9 mouse cellular contexts compared by ENCODE assay signal in the genomic region with DNA sequence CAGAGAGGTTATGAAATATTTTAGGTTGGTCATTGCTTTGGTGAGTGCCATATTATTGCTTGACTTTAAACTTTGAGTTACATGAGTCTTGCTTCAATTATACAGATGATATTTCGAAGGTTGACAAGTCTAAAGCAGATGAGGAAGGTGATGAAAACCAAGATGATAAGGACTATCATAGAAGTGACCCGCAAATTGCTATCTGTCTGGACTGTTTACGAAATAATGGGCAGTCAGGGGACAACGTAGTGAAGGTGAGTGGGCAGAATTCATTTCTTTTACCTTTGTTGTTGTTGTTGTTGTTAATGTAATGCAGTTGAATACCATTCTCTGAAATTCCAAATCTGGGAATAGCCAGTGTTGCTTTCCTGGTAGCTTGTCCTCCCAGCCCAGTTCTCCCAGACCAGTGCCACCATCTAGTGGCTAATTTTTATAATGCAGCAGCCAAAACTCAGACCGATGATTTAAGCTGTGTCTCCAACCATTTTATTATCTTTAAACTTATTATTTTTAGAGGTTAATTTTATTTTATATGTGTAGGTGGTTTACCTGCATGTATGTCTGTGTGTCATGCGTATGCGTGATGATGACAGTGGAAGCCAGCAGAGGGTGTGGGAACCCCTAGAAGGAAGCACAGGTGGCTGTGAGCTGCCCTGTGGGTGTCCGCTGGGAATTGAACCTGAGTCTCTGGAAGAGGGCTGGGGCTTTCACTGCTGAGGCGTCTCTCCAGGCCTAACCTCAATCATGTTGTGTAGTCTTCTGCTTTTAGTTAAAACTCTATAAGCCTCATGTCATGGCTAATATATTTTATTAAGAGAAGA.
DNase-seq lines count a peak whose midpoint lies in the region; ATAC-seq and TF ChIP-seq lines count a peak whose summit lies in the region.
"Had no signal": no experiment of that assay in that cellular context is flagged by ENCODE, and none has a peak within 500 bp of the region (broad histone marks: within the 10 kb centered on the region; RNA-seq: fewer than 3 reads in every experiment).

No protein-coding gene starts in this region.

- DNase-seq in heart, adult 2 months, result peak; percentile 17 to 45
- no peak for DNase-seq in heart, adult 11 months
- peak; percentile 27 for DNase-seq in MEL (ENCODE audit: low read depth, low spot score)
- DNase-seq in cerebellum, adult 8-10 months, result peak; percentile 52
- DNase-seq in forelimb bud, embryonic 11.5 days (ENCODE audit: low read depth, low spot score), result peak; percentile 31
- DNase-seq in layer of hippocampus, adult 8-10 months (ENCODE audit: low spot score in 2 of 2), result peak; percentile 17 to 39
- peak; percentile 10 for DNase-seq in skeletal muscle tissue, adult 2 months (ENCODE audit: low read depth, low spot score)
- DNase-seq: liver, embryonic 13.5 days had no signal

- no peak for TF ChIP-seq POLR2A in heart, adult 2 months (IDR thresholded peaks at IDR 0.05; ENCODE audit: insufficient read depth, low read depth, low read length)
- TF ChIP-seq POLR2A in MEL (IDR thresholded peaks at IDR 0.05; ENCODE audit: control insufficient read depth in 1 of 2, insufficient read depth in 1 of 2, low read depth in 1 of 2, low read length in 2 of 2, poor library complexity in 1 of 2), result no peak

- 51% methylated on average over 9 of the region's 9 CpGs for WGBS in heart, adult 2 months

- H3K4me3 ChIP-seq in heart, adult 2 months, result no peak overlapping the region
- H3K4me3 ChIP-seq in MEL (ENCODE audit: control insufficient read depth in 1 of 2, insufficient read depth in 1 of 2, low read depth in 2 of 2, low read length in 2 of 2), result no peak overlapping the region
- H3K4me3 ChIP-seq: liver, embryonic 13.5 days had no signal

- H3K27ac ChIP-seq in heart, adult 2 months, result no peak overlapping the region
- no peak overlapping the region for H3K27ac ChIP-seq in MEL (ENCODE audit: control insufficient read depth, low read depth, low read length)
- H3K27ac ChIP-seq: liver, embryonic 13.5 days had no signal

- H3K27me3 ChIP-seq in heart, adult 2 months (ENCODE audit: control insufficient read depth, insufficient read depth, low read length), result no peaks in the 10 kb centered on the region
- no peaks in the 10 kb centered on the region for H3K27me3 ChIP-seq in MEL (ENCODE audit: control insufficient read depth in 1 of 2, insufficient read depth in 2 of 2, low read length in 2 of 2)
- H3K27me3 ChIP-seq: liver, embryonic 13.5 days had no signal

- ATAC-seq in megakaryocyte progenitor cell, adult 5-6 weeks (replicated peaks; ENCODE audit: poor library complexity), result peak; percentile 44; the same call in 1 of the 2 replicates

- H3K36me3 ChIP-seq in heart, adult 2 months (ENCODE audit: control insufficient read depth, insufficient read depth, low read length), result no peaks in the 10 kb centered on the region; the same call in 1 of the 2 replicates
- H3K36me3 ChIP-seq in MEL (ENCODE audit: control insufficient read depth in 1 of 2, insufficient read depth in 2 of 2, low read length in 2 of 2), result no peaks in the 10 kb centered on the region; a peak in 1 of 4 replicates

- no peak overlapping the region for H3K9ac ChIP-seq in heart, adult 2 months (ENCODE audit: low read depth, low read length)
- no peak overlapping the region for H3K9ac ChIP-seq in MEL (ENCODE audit: control insufficient read depth, low read depth, low read length, poor library complexity, severe bottlenecking)
- H3K9ac ChIP-seq: liver, embryonic 13.5 days had no signal

- H3K79me2 ChIP-seq in heart, adult 2 months (replicated peaks; ENCODE audit: control insufficient read depth, insufficient read depth, low read length), result no peaks in the 10 kb centered on the region
- H3K79me2 ChIP-seq in MEL (ENCODE audit: control insufficient read depth, insufficient read depth, low read length, poor library complexity), result no peaks in the 10 kb centered on the region

- peak; percentile 88 for TF ChIP-seq CTCF in heart, adult 2 months (IDR thresholded peaks at IDR 0.05)
- TF ChIP-seq CTCF in MEL (IDR thresholded peaks at IDR 0.05 in 2 of 3, conservative IDR thresholded peaks at IDR 0.05 in 1 of 3; ENCODE audit: control insufficient read depth in 1 of 3, insufficient read depth in 1 of 3, low read depth in 2 of 3, low read length in 3 of 3, poor library complexity in 1 of 3, severe bottlenecking in 1 of 3), result peak; percentile 59 to 74 (median 61)

- no peaks in the 10 kb centered on the region for H3K9me3 ChIP-seq in MEL (replicated peaks; ENCODE audit: insufficient read depth, low read length)
- H3K9me3 ChIP-seq: liver, embryonic 13.5 days had no signal

- peak; percentile 80 for TF ChIP-seq RAD21 in MEL (IDR thresholded peaks at IDR 0.05; ENCODE audit: low read depth, low read length)

- no peaks in the 10 kb centered on the region for H3K4me1 ChIP-seq in heart, adult 2 months (ENCODE audit: control insufficient read depth, insufficient read depth, low read length)
- H3K4me1 ChIP-seq in MEL (ENCODE audit: control insufficient read depth in 1 of 2, insufficient read depth in 2 of 2, low read length in 2 of 2), result no peaks in the 10 kb centered on the region
- H3K4me1 ChIP-seq: liver, embryonic 13.5 days had no signal

- TF ChIP-seq EP300 in heart, adult 2 months (IDR thresholded peaks at IDR 0.05; ENCODE audit: insufficient read depth, low read depth, low read length), result peak; percentile 59; the same call in 1 of the 2 replicates
- TF ChIP-seq EP300 in MEL (IDR thresholded peaks at IDR 0.05; ENCODE audit: low read depth in 1 of 2, low read length in 2 of 2), result no peak

- intact Hi-C loops in heart, adult 2 months (cut with DNase I), result loop anchor here (1.0 to 5.0 kb wide), 4 partner anchors 173 to 348 kb away; no protein-coding TSS in a partner anchor

TF ChIP-seq in MEL, 35 proteins besides CTCF, POLR2A, EP300 and RAD21:
- TF ChIP-seq KAT2A (conservative IDR thresholded peaks at IDR 0.05; ENCODE audit: low read depth, low read length), result no peak
- no peak for TF ChIP-seq NRF1 (IDR thresholded peaks at IDR 0.05; ENCODE audit: insufficient read depth, low read depth, low read length, poor library complexity, severe bottlenecking)
- no peak for TF ChIP-seq HCFC1 (IDR thresholded peaks at IDR 0.05; ENCODE audit: low read depth, low read length)
- peak; percentile 71 for TF ChIP-seq SMC3 (IDR thresholded peaks at IDR 0.05; ENCODE audit: low read depth, low read length)
- no peak for TF ChIP-seq CHD1 (IDR thresholded peaks at IDR 0.05; ENCODE audit: low read depth, low read length)
- TF ChIP-seq ZC3H11A (IDR thresholded peaks at IDR 0.05; ENCODE audit: low read depth, low read length), result peak; percentile 53
TF ChIP-seq in MEL: peak in this region for 2.
